Mouse (Mus musculus) embryo, embryonic 11 days (tissue): ENCODE results near the gene Msi2.

Experiments
- DNase-seq: peaks from one replicate; pipeline ENCODE4 v3.0.0-alpha.2; 2015

The Msi2 gene

GRCm38 (mm10) chr11:88425631-88426101 is 292.6 kb downstream of the Msi2 start:
- peak; percentile 47 for DNase-seq

- DNase-seq: no peak
Measured at GRCm38 (mm10) chr11:88424034-88424767, 294.1 kb downstream of the Msi2 start.

GRCm38 (mm10) chr11:88421057-88421578 is 297.2 kb downstream of the Msi2 start:
- DNase-seq: no peak

GRCm38 (mm10) chr11:88419657-88420366 is 298.5 kb downstream of the Msi2 start:
- no peak for DNase-seq

- no peak for DNase-seq
Measured at GRCm38 (mm10) chr11:88419064-88419463, 299.2 kb downstream of the Msi2 start.

- peak; percentile 37 for DNase-seq
Measured at GRCm38 (mm10) chr11:88414157-88414870, 304.0 kb downstream of the Msi2 start.

- peak; percentile 87 for DNase-seq
Measured at GRCm38 (mm10) chr11:88412423-88413094, 305.8 kb downstream of the Msi2 start.

GRCm38 (mm10) chr11:88408305-88408704 is 310.0 kb downstream of the Msi2 start:
- DNase-seq: no peak

GRCm38 (mm10) chr11:88406408-88406915 is 311.9 kb downstream of the Msi2 start:
- DNase-seq: peak; percentile 75

GRCm38 (mm10) chr11:88404816-88405613 is 313.3 kb downstream of the Msi2 start:
- DNase-seq: peak; percentile 45

GRCm38 (mm10) chr11:88404247-88404677 is 314.1 kb downstream of the Msi2 start:
- no peak for DNase-seq

- no peak for DNase-seq
Measured at GRCm38 (mm10) chr11:88402290-88402689, 316.0 kb downstream of the Msi2 start.

GRCm38 (mm10) chr11:88401333-88401732 is 317.0 kb downstream of the Msi2 start:
- no peak for DNase-seq

- no peak for DNase-seq
Measured at GRCm38 (mm10) chr11:88400926-88401325, 317.4 kb downstream of the Msi2 start.

GRCm38 (mm10) chr11:88400235-88400634 is 318.1 kb downstream of the Msi2 start:
- no peak for DNase-seq

- peak; percentile 34 for DNase-seq
Measured at GRCm38 (mm10) chr11:88399431-88399830, 318.9 kb downstream of the Msi2 start.

- DNase-seq: no peak
Measured at GRCm38 (mm10) chr11:88399028-88399427, 319.3 kb downstream of the Msi2 start.

- peak; percentile 47 for DNase-seq
Measured at GRCm38 (mm10) chr11:88395076-88395990, 323.0 kb downstream of the Msi2 start.

GRCm38 (mm10) chr11:88394341-88395075 is 323.8 kb downstream of the Msi2 start:
- no peak for DNase-seq

- no peak for DNase-seq
Measured at GRCm38 (mm10) chr11:88392715-88393114, 325.6 kb downstream of the Msi2 start.
